Mouse (Mus musculus): ENCODE results near the gene Atp1a3. TPM values are rescaled to one million over a fixed set of nuclear protein-coding genes. Genes with fewer than 3 reads are reported as not detected.

The Atp1a3 gene
- total RNA-seq, 1 experiment = 21.2 TPM

DNA sequence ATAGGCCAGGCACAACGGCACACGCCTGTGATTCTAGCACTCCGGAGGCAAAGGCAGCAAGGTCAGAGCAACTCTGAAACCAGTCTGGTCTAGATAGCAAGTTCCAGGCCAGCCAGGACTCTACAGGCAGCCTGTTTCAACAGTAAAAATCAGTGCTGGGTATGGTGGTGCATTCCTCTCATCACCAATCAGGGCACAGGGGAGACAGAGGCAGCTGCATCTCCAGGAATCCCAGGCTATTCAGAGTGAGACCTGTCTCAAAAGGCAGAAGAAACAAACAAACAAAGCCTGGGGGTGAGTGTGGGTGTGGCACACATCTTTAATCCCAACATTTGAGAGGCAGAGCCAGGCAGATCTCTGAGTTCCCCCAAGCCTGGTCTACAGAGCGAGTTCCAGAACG is 22.4 kb downstream of the Atp1a3 start:
- Histone ChIP-seq H3K27ac (ENCODE audit: insufficient read depth, low read depth, low read length, poor library complexity, severe bottlenecking) (peak overlapping the region; percentile 14), H3K4me3 (ENCODE audit: insufficient read depth in 1 of 2, low read depth in 1 of 2, low read length in 2 of 2, poor library complexity in 1 of 2, severe bottlenecking in 1 of 2) (no peak overlapping the region), H3K4me1 (ENCODE audit: control insufficient read depth in 2 of 2, insufficient read depth in 2 of 2, low read length in 2 of 2, poor library complexity in 1 of 2) (peaks cover 0 to 4% of the 10 kb centered on the region in 2 experiments; a peak in 1 of 4 replicates), H3K9ac (ENCODE audit: insufficient read depth, low read depth, low read length, poor library complexity, severe bottlenecking) (no peak overlapping the region), H3K9me3 (ENCODE audit: control insufficient read depth, insufficient read depth, low read depth, low read length) (no peaks in the 10 kb centered on the region), H3K36me3 (ENCODE audit: control insufficient read depth, insufficient read depth, low read length, poor library complexity, severe bottlenecking) (peaks cover 29% of the 10 kb centered on the region)
- in situ Hi-C loops (cut with MboI; ENCODE audit: low sequenced_read_pairs in 2 of 2, unreplicated experiment in 2 of 2) = no loop called here
- TF ChIP-seq HCFC1 (IDR thresholded peaks at IDR 0.05; ENCODE audit: borderline replicate concordance, insufficient read depth, low read length) (no peak), CHD2 (IDR thresholded peaks at IDR 0.05; ENCODE audit: low read depth, low read length) (no peak), ZC3H11A (IDR thresholded peaks at IDR 0.05; ENCODE audit: borderline replicate concordance, low read depth, low read length) (no peak), ZNF384 (IDR thresholded peaks at IDR 0.05; ENCODE audit: low read depth, low read length) (no peak), MAFK (IDR thresholded peaks at IDR 0.05; ENCODE audit: insufficient read depth, low read depth, low read length) (no peak)
- peak; percentile 47 for DNase-seq (ENCODE audit: low read depth, low spot score)

DNA sequence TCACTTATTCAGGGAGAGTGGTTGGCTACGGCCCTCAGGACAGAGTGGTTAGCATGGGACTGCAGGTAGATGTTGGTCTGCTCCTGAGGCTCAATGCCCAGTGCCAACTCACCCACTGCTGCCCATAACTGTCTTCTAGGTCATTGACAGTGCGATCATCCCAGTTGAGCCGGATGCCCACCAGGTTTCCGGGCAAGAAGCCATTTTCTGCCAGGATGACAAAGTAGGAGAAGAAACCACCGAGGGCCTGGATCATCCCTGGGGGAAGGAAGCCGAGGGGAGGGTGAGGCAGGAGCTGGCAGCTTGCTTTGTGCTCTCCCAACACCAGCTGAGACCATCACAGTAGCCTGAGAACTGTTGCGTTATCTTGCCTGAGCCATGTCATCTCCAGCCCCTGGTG is 25.3 kb downstream of the Atp1a3 start:
- TF ChIP-seq MAFK (IDR thresholded peaks at IDR 0.05; ENCODE audit: insufficient read depth, low read depth, low read length) = no peak
- TF ChIP-seq ZNF384 (IDR thresholded peaks at IDR 0.05; ENCODE audit: low read depth, low read length) = no peak
- no peak for TF ChIP-seq HCFC1 (IDR thresholded peaks at IDR 0.05; ENCODE audit: borderline replicate concordance, insufficient read depth, low read length)
- TF ChIP-seq ZC3H11A (IDR thresholded peaks at IDR 0.05; ENCODE audit: borderline replicate concordance, low read depth, low read length) = no peak
- TF ChIP-seq CHD2 (IDR thresholded peaks at IDR 0.05; ENCODE audit: low read depth, low read length) = no peak
- H3K36me3 ChIP-seq (ENCODE audit: control insufficient read depth, insufficient read depth, low read length, poor library complexity, severe bottlenecking) = peaks cover 23% of the 10 kb centered on the region
- peaks cover 0 to 4% of the 10 kb centered on the region in 2 experiments; a peak in 1 of 4 replicates for H3K4me1 ChIP-seq (ENCODE audit: control insufficient read depth in 2 of 2, insufficient read depth in 2 of 2, low read length in 2 of 2, poor library complexity in 1 of 2)
- H3K4me3 ChIP-seq (ENCODE audit: insufficient read depth in 1 of 2, low read depth in 1 of 2, low read length in 2 of 2, poor library complexity in 1 of 2, severe bottlenecking in 1 of 2) = no peak overlapping the region
- no peak overlapping the region for H3K27ac ChIP-seq (ENCODE audit: insufficient read depth, low read depth, low read length, poor library complexity, severe bottlenecking)
- no peak overlapping the region for H3K9ac ChIP-seq (ENCODE audit: insufficient read depth, low read depth, low read length, poor library complexity, severe bottlenecking)
- in situ Hi-C loops (cut with MboI; ENCODE audit: low sequenced_read_pairs in 2 of 2, unreplicated experiment in 2 of 2) = no loop called here
- DNase-seq (ENCODE audit: low read depth, low spot score) = no peak
- no peaks in the 10 kb centered on the region for H3K9me3 ChIP-seq (ENCODE audit: control insufficient read depth, insufficient read depth, low read depth, low read length)

DNA sequence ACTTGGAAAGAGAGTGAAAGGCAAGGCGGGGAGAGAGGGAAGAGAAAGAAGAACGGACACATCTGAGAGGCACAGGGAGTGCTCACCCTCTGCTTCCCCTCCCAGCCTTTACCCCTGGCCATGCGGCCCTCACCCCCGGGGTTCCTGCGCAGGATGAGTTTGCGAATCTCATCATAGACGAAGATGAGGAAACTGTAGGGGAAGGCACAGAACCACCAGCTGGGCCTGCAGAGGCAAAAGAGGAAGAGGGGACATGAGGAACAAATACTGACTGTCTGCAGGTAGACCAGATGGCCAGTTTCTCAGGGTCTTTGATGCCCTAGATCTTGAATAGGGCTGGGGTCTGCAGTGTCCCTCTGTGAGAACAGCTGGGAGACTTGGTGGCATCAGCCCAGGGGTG is 27.0 kb downstream of the Atp1a3 start:
- H3K9ac ChIP-seq (ENCODE audit: insufficient read depth, low read depth, low read length, poor library complexity, severe bottlenecking) = no peak overlapping the region
- peaks cover 22% of the 10 kb centered on the region for H3K36me3 ChIP-seq (ENCODE audit: control insufficient read depth, insufficient read depth, low read length, poor library complexity, severe bottlenecking)
- H3K27ac ChIP-seq (ENCODE audit: insufficient read depth, low read depth, low read length, poor library complexity, severe bottlenecking) = no peak overlapping the region
- DNase-seq (ENCODE audit: low read depth, low spot score) = no peak
- no peak for TF ChIP-seq MAFK (IDR thresholded peaks at IDR 0.05; ENCODE audit: insufficient read depth, low read depth, low read length)
- no peak for TF ChIP-seq ZNF384 (IDR thresholded peaks at IDR 0.05; ENCODE audit: low read depth, low read length)
- TF ChIP-seq CHD2 (IDR thresholded peaks at IDR 0.05; ENCODE audit: low read depth, low read length) = no peak
- TF ChIP-seq ZC3H11A (IDR thresholded peaks at IDR 0.05; ENCODE audit: borderline replicate concordance, low read depth, low read length) = no peak
- TF ChIP-seq HCFC1 (IDR thresholded peaks at IDR 0.05; ENCODE audit: borderline replicate concordance, insufficient read depth, low read length) = no peak
- in situ Hi-C loops (cut with MboI; ENCODE audit: low sequenced_read_pairs in 2 of 2, unreplicated experiment in 2 of 2) = no loop called here
- H3K4me3 ChIP-seq (ENCODE audit: insufficient read depth in 1 of 2, low read depth in 1 of 2, low read length in 2 of 2, poor library complexity in 1 of 2, severe bottlenecking in 1 of 2) = no peak overlapping the region
- no peaks in the 10 kb centered on the region for H3K9me3 ChIP-seq (ENCODE audit: control insufficient read depth, insufficient read depth, low read depth, low read length)
- peaks cover 0 to 6% of the 10 kb centered on the region in 2 experiments; a peak in 1 of 4 replicates for H3K4me1 ChIP-seq (ENCODE audit: control insufficient read depth in 2 of 2, insufficient read depth in 2 of 2, low read length in 2 of 2, poor library complexity in 1 of 2)

DNA sequence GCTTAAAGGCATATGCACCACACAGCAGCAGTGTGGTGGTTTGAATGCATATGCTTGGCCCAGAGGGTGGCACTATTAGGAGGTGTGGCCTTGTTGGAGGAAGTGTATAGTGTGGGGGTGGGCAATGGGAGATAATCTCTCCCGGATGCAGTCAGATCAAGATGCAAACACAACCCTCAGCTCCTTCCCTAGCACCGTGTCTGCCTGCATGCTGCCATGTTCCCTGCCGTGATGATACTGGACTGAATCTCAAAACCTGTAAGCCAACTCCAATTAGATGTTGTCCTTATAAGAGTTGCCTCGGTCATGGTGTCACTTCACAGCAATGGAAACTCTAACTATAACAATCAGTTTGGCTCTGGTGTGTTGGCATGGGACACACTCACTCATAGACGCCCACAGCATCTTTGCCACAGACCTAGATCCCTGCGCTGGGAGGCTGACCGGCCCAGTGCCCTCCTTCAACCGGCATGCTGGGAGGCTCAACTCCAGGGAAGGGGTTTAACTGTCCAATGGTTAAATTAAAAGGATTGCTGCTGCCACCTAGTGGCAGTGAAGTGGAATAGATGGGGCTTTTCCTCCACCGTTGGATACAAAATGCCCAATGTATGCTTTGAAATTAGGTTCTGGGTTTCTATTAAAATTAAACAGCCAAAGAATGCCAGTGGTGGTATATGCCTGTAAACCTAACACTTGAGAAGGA is 30.7 kb downstream of the Atp1a3 start:
- Histone ChIP-seq H3K9ac (ENCODE audit: insufficient read depth, low read depth, low read length, poor library complexity, severe bottlenecking) (no peak overlapping the region), H3K4me3 (ENCODE audit: insufficient read depth in 1 of 2, low read depth in 1 of 2, low read length in 2 of 2, poor library complexity in 1 of 2, severe bottlenecking in 1 of 2) (no peak overlapping the region), H3K4me1 (ENCODE audit: control insufficient read depth in 2 of 2, insufficient read depth in 2 of 2, low read length in 2 of 2, poor library complexity in 1 of 2) (peaks cover 0 to 6% of the 10 kb centered on the region in 2 experiments; a peak in 1 of 4 replicates), H3K36me3 (ENCODE audit: control insufficient read depth, insufficient read depth, low read length, poor library complexity, severe bottlenecking) (peaks cover 12% of the 10 kb centered on the region; the same call in 1 of the 2 replicates), H3K27ac (ENCODE audit: insufficient read depth, low read depth, low read length, poor library complexity, severe bottlenecking) (no peak overlapping the region), H3K9me3 (ENCODE audit: control insufficient read depth, insufficient read depth, low read depth, low read length) (no peaks in the 10 kb centered on the region)
- in situ Hi-C loops (cut with MboI; ENCODE audit: low sequenced_read_pairs in 2 of 2, unreplicated experiment in 2 of 2) = loop anchor here in 1 of 2 experiments (25.0 kb wide), 1 partner anchor 363 kb away; the partner anchor contains the start of gene Phldb3
- TF ChIP-seq ZNF384 (IDR thresholded peaks at IDR 0.05; ENCODE audit: low read depth, low read length) = no peak
- DNase-seq (ENCODE audit: low read depth, low spot score) = peak; percentile 60

Measured in ES-E14 (cell line).